Mouse (Mus musculus) heart, postnatal 0 days (tissue): Measurements from ENCODE around the gene Pola1.

Experiments
- CTCF ChIP-seq: IDR thresholded peaks from 2 replicates; pipeline ENCODE4 v1.5.1; 2016; ENCODE audit warnings: antibody characterized with exemption, control low read depth, low read depth
- EP300 ChIP-seq: IDR thresholded peaks from 2 replicates; pipeline ENCODE4 v1.6.1; 2016; ENCODE audit warnings: antibody characterized with exemption, low read depth

DNA sequence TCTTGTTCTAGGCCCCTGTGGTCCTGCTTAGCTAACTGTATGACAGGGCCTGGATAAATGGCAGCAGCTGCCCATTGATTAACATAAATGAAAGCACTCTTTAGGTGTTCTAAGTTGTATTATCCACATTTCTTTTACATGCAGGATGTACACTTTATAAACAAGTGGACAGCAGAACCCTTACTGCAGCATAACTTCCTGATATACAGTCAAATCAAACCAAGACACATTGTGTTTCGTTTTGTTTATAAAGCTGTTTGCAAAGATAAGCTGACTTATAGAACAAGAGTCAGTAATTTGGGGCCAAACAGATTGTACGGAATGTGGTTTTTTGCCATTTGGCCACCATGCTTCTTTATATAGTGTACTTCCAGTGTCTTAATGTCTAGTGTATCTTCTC lies 312.0 kb downstream of the Pola1 start:
- TF ChIP-seq CTCF (no peak), EP300 (no peak)
